Mouse (Mus musculus) lung, postnatal 0 days (tissue): ENCODE measurements around the gene Ptpn1.

Source experiments
- CTCF ChIP-seq: IDR thresholded peaks from 2 replicates; pipeline ENCODE4 v1.5.1; 2016; ENCODE audit warnings: antibody characterized with exemption, mild to moderate bottlenecking
- EP300 ChIP-seq: IDR thresholded peaks from 2 replicates; pipeline ENCODE4 v1.6.1; 2016; ENCODE audit warnings: antibody characterized with exemption, mild to moderate bottlenecking, control low read depth

- no peak for TF ChIP-seq CTCF
- no peak for TF ChIP-seq EP300
Observed at GRCm38 (mm10) chr2:167965911-167966310, 34.1 kb downstream of the Ptpn1 start.
